Mouse (Mus musculus): ENCODE results near the gene Gm16181.
A peak's percentile ranks its signal among the peaks of the same experiment; 100 is the strongest.

The Gm16181 gene

GRCm38 (mm10) chr17:35249451-35250197 lies 29.0 kb downstream of the Gm16181 start:
- no peak for DNase-seq (ENCODE audit: extremely low spot score, low read depth, low spot score)

GRCm38 (mm10) chr17:35250348-35251120 lies 29.9 kb downstream of the Gm16181 start:
- DNase-seq (ENCODE audit: extremely low spot score, low read depth, low spot score), result no peak

GRCm38 (mm10) chr17:35251162-35251719 lies 30.6 kb downstream of the Gm16181 start:
- no peak for DNase-seq (ENCODE audit: extremely low spot score, low read depth, low spot score)

- DNase-seq (ENCODE audit: extremely low spot score, low read depth, low spot score), result no peak
These were observed 31.3 kb downstream of the Gm16181 start for GRCm38 (mm10) chr17:35251981-35252380.

GRCm38 (mm10) chr17:35252619-35253292 lies 32.1 kb downstream of the Gm16181 start:
- DNase-seq (ENCODE audit: extremely low spot score, low read depth, low spot score), result no peak

GRCm38 (mm10) chr17:35253293-35254093 lies 32.9 kb downstream of the Gm16181 start:
- DNase-seq (ENCODE audit: extremely low spot score, low read depth, low spot score), result no peak

GRCm38 (mm10) chr17:35254241-35255098 lies 33.8 kb downstream of the Gm16181 start:
- no peak for DNase-seq (ENCODE audit: extremely low spot score, low read depth, low spot score)

GRCm38 (mm10) chr17:35255301-35255700 lies 34.7 kb downstream of the Gm16181 start:
- no peak for DNase-seq (ENCODE audit: extremely low spot score, low read depth, low spot score)

GRCm38 (mm10) chr17:35255704-35256103 lies 35.1 kb downstream of the Gm16181 start:
- DNase-seq (ENCODE audit: extremely low spot score, low read depth, low spot score), result no peak

GRCm38 (mm10) chr17:35257378-35257777 lies 36.7 kb downstream of the Gm16181 start:
- DNase-seq (ENCODE audit: extremely low spot score, low read depth, low spot score), result no peak

- peak; percentile 89 for DNase-seq (ENCODE audit: extremely low spot score, low read depth, low spot score)
These were observed 37.3 kb downstream of the Gm16181 start for GRCm38 (mm10) chr17:35257824-35258491.

- DNase-seq (ENCODE audit: extremely low spot score, low read depth, low spot score), result no peak
These were observed 38.2 kb downstream of the Gm16181 start for GRCm38 (mm10) chr17:35258492-35259478.

GRCm38 (mm10) chr17:35259621-35260020 lies 39.0 kb downstream of the Gm16181 start:
- no peak for DNase-seq (ENCODE audit: extremely low spot score, low read depth, low spot score)

GRCm38 (mm10) chr17:35261651-35262050 lies 41.0 kb downstream of the Gm16181 start:
- DNase-seq (ENCODE audit: extremely low spot score, low read depth, low spot score), result no peak

GRCm38 (mm10) chr17:35262664-35263522 lies 42.3 kb downstream of the Gm16181 start, which contains the start of gene H2-D1:
Gene H2-D1, plus strand, starts transcription at chr17:35262730.
- peak; percentile 73 for DNase-seq (ENCODE audit: extremely low spot score, low read depth, low spot score)

- DNase-seq (ENCODE audit: extremely low spot score, low read depth, low spot score), result no peak
These were observed 42.9 kb downstream of the Gm16181 start for GRCm38 (mm10) chr17:35263523-35263883.

Measured in hindlimb bud, embryonic 11.5 days (tissue).